Mouse (Mus musculus): ENCODE results near the gene Las1l. TPM values are rescaled to one million over a fixed set of nuclear protein-coding genes. Genes with fewer than 3 reads are reported as not detected.
A peak's percentile ranks its signal among the peaks of the same experiment; 100 is the strongest.
"Not testable (repeated sequence)": the region's sequence is repeated elsewhere in the genome, so short reads cannot be mapped to it uniquely, and the experiment has no call there.

The Las1l gene
- 10 to 100 TPM; 46.7 to 65.8 (median 54.7) TPM for total RNA-seq (2022)

DNA sequence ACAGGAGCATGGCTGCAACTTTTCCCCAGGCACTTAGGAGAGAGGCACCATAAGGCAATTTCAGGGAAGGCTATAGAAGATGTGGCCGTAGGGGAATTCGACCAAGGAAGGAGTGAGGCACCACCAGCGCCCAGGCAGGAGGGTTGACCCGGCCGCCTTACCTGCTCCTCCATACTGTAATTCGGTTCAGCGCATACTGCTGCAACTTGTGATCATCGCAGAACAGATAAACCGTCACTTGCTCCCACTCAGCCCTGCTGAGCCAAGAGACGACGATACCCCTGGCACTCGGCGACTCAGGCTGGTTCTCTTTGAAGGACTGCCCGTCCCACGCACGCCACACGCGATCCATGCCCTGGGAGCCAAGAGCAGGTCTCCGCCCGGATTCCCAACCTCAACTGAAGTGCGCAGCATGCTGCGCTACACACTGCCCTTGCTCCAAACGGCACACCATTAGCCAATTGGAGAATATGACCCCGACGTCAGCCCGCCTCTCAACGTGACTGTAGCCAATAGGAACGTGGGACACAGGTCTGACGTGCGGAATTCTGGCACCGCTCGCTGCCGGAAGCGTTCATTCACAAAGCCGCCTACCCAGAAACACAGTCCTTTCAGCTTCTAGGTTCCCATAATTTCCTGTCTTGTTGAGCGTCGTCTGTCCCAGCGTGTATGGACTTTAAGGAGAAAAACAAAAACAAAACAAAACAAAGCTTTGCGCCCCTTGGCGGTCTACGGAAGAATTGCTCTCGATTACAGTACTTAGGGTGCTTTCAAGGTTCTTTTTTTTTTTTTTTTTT lies at the start of gene Las1l:
Las1l (minus strand) TSS at position 466 of the 797 bp plus-strand sequence.
- DNase-seq: peak; percentile 90

DNA sequence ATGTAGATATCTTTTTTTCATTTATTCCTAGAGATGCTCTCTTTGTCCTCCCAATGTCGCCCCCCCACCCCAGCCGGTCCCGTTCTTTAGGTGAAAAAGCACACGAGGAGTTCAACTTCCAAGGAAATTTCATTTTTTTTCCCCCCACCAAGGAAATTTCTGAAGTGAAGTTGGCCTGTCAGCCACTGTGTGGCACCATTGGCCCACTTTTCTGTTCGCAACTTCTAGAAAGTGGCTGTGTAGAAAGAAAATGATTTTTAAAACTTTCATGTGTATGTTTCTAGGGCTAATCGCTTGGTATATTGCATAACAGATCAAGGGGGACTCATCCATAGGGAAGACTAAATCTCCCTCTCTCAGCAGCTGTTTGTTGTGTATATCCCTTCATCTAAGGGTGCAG lies 49.6 kb upstream of the Las1l start:
- DNase-seq: no peak

DNA sequence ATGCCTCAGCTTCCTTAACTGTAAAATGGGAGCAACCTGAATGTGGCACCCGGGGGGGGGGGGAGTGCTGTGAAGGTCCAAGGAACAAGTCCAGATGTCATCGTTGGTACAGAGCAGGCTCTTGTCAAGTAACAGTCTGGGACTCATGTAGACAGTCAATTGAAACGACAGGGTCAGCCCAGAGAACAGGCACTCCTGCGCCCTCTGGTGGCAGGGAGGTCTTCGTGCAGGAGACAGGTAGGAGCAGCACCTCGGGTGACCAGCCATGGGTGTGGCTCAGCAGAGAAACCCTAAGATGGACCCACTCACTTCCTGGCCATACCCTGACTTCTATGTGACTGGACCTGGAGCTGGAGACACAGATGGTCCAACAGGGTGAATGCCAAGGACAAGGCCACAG lies 42.8 kb upstream of the Las1l start:
- DNase-seq: no peak

DNA sequence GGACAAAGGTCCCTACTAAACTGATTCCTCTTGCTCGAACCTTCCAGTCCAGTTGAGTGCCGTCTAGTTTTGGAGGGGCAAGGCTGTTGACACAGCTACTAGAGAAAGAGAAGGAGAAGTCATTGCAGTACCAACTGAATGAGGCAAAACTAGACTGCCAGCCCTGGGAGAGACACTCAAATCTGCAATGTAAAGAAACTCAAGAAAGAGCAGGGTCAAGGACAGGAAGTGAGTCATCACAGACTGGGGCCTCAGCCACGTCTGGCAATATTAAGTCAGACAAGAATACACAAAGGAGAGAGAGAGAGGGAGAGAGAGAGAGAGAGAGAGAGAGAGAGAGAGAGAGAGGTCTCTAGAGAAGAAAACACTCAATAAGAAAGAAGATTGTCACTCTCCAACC lies 36.4 kb upstream of the Las1l start:
- no peak for DNase-seq

DNA sequence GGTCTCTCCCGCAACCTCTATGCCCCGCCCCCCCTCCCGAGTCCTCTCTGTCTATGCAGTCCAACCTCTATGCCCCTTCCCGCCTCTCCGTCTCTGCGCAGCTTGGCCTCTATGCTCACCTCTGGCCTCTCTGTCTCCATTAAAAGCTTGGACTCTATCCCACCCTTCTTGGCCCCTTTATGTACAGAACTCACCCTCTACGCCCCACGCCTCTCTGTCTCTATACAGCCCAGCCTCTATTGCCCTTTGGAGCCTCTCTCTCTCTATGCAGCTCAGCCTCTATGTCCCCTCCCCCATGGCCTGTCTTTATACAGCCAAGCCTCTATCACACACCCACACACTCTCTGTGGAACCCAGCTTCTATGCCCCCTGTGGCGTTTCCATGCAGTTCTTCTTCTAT lies 13.2 kb upstream of the Las1l start:
- DNase-seq: no peak

DNA sequence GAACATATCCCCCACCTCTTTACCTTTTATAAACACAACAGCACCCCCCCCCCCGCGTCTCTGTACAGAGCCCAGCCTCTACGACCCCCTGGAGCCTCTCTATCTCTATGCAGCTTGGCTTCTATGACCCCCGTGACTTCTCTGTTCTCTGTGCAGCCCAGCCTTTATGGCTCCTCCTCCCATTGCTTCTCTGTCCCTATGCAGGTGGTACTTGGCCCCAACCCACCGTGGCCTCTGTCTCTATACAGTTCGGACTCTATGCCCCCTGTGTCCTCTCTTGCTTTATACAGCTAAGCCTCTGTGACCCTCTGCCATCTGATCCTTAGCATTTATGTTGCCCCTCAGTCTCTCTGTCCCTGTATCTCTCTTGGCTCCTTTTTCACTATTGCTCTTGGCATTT lies 12.4 kb upstream of the Las1l start:
- DNase-seq: no peak

DNA sequence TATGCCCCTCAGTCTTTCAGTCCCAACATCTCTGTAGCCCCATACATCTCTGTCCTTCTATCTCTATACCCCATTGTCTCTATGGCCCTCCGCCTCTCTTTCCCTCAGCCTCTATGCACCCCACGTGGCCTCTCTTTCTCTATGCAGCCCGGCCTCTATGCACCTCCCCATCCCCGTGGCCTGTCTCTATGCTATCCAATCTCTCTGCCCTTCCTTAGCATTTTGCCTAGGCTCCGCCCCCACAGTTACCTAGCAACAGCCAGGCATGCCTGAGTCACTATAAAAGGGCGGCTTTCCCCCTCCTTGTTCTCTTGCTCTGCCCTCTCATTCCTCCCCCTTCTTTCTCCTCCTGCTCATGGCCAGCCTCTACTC lies 11.8 kb upstream of the Las1l start:
- peak; percentile 86 for DNase-seq

DNA sequence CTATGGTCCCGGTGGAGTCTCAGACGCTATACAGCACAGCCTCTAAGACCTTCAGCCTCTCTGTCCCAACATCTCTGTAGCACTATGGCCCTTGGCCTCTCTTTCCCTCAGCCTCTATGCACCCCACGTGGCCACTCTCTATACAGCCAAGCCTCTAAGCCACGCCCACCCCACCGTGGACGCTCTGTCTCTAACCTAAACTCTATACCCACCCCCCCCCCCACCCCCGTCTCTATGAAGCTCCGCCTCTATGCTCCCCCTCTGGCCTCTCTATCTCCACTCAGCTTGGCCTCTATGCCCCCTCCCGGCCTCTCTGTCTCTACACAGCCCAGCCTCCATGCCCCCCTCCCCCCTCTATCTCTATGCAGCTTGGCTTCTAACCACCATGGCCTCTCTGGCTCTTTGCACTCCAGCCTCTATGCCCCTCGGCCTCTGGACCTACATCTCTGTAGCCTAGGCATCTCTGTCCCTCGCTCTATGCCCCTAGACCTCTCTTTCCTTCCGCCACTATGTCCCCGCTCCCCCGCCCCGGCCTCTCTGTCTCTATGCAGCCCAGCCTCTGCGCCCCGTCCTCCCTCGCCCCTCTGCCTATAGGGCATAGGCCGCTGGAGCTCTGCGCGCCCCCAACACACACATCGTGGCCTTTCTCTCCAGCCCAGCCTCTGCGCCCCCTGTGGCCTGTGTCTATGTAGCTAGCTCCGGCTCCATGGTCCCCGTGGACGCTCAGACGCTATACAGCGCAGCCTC lies 11.3 kb upstream of the Las1l start:
- DNase-seq: no peak

DNA sequence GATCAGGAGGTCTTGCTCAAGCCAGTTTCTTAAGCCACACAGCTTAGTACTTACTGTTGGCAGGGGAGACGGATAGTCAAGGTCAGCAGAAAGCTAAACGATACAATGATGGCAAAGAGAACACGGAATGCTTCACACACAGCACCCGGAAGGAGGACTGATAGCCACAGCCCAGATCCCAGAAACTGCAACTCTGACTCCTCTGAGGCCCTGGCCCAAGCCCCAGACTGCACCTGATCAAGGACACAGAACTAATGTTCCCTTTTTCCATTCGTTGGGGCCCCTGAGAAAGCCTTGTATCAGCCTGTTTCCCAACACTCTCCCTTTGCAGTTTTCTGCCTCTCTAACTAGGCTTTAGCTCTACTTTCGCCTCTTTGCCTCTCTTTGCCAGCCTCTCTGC lies 8.3 kb upstream of the Las1l start:
- no peak for DNase-seq

DNA sequence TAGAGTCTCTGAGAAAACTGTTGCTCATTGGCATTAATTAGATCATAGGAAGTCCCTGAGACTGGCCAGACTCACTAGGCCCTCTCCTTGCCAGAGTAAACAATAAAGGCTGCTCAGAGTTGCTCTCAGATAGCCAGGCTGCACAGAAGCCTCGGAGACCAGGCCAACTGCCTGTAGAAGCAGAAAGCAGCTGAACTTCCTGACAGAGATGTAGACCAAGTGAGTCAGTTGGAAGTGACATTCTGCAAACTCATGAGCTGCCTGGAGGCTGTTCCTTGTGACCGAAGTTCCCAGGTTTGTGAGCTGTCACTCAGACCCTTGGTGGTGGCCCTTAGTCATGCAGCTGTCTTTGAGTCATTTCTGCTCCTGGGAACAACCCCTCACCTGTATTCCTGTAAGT lies 6.6 kb upstream of the Las1l start:
- no peak for DNase-seq

DNA sequence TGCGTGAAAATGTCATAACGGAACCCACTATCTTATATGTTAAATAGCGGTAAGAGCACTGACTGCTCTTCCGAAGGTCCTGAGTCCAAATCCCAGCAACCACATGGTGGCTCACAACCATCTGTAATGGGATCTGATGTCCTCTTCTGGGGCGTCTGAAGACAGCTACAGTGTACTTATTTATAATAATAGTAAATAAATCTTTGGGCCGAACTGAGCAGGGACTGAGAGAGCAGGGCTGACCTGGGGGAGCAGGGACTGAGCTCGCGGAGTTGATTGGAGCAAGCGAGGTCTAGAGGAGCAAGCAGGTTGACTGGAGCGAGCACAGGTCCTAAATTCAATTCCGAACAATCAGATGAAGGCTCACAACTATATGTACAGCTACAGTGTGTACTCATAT lies 699 bp upstream of the Las1l start:
- DNase-seq: not testable (repeated sequence)

DNA sequence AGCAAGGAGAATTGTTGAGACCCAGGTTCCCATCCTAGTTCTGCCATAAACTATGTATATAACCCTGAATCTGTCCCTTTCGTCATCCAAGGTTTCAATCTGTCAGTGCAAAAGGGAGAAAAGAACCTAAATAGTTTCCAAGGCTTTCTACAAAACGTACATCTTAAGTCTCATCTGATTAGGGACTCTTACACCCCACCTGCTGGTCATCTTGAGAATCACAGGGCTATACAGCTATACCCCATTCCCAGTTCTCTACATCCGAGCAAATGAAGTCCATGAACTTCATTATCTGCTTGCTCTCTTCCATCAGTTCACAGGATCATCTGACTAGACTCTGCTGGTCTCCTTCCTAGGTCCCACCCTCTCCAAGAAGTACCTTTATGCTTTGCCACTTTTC lies 6.0 kb downstream of the Las1l start:
- DNase-seq: no peak

DNA sequence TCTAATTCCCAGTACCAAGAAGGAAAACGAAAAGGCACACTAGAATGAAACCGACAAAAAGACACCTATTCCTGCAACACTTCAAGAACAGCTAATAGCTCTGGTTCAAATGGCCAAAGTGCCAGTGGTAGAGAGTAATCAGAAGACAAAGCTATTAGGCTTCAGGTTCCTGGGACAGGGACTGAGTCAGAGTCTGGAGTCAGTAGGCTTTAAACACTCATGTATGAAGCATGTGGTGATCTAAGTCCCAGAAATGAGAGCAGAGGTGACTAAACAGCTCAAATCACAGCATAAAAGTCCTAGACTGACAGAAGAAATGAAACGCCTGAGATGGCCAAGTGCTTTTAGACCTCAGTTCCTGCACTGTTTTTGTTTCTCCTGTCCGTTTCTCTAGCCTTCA lies 8.6 kb downstream of the Las1l start:
- no peak for DNase-seq

DNA sequence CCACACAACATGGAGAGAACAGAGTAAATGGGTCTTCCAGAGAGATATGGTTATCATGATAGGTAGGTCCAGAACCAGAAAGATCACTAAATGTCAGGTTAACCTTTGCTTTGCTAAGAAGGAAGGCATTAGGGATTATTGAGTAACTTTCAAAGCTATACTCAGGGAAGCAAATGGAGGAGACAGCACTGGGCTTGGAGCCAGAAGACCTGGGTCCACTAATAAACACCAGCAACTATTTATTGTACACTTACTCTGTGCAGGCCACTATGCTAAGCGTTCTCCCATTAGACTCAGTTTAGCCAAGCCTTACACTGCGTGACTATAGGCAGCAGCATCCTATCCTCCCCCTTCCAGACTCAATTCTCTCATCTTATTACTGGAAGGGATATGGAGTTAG lies 11.3 kb downstream of the Las1l start:
- DNase-seq: no peak

DNA sequence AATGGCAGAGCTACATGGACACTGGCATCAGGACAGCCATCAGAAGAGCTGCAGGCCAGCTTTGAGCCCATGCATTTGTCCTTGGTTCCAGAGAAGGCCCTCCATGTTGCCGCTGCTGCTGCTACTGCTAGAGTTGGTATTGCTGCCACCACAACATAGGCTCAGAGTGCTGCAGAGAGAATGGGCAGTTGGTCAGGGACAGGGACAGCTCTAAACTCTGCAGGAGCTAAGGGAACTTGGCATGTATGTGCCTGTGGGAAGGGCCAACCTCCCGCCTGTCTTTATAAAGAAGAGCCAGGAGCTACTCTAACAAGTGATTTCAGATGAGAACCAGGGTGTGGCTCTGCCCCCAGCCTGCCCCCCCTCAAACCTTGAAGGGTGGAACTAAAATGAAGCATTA lies 21.3 kb downstream of the Las1l start:
- DNase-seq: no peak

DNA sequence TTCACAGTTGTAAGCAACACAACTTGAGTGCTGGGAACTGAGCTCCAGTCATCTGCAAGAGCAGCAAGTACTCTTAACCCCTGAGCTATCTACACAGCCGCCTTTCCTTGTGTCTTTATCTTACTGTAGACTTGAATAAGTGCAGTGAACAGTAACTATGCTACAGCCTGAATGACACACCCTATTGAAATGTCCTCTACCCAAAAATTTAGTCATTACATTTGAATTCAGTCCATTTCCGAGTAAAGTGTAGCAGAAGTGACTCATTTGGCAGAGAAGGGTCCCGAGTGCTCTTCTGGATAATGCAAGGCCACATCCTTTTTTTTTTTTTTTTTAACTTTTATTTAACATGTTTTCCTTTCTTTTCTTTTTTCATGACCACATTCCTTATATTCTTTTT lies 54.0 kb downstream of the Las1l start:
- no peak for DNase-seq

Other genes starting within 250 kb of the Las1l start
- gene Zc3h12b, start 245.3 kb downstream of the Las1l start, total RNA-seq (2022): 1 to 10 TPM; 3.4 to 6.5 (median 5.6) TPM
- 100 to 1,000 TPM; 131 to 164 (median 151) TPM for gene Msn, start 139.1 kb upstream of the Las1l start, total RNA-seq (2022)

All from adrenal gland, adult 8-10 months (tissue).